Mouse (Mus musculus) lung, postnatal 10 days (tissue): ENCODE results near the gene Fndc10.

Experiments used
- DNase-seq: peaks from one replicate; pipeline ENCODE4 v3.0.0; 2021

Fndc10 gene

GRCm38 (mm10) chr4:155690571-155691375, 3.4 kb upstream of the Fndc10 start:
- no peak for DNase-seq

GRCm38 (mm10) chr4:155692421-155692820, 1.7 kb upstream of the Fndc10 start:
- DNase-seq: peak; percentile 18

GRCm38 (mm10) chr4:155694482-155695401, 600 bp downstream of the Fndc10 start:
- peak; percentile 71 for DNase-seq

- no peak for DNase-seq
Observed at GRCm38 (mm10) chr4:155695531-155696062, 1.5 kb downstream of the Fndc10 start.

- no peak for DNase-seq
Observed at GRCm38 (mm10) chr4:155696261-155697255, 2.4 kb downstream of the Fndc10 start.

GRCm38 (mm10) chr4:155700425-155700824, 6.3 kb downstream of the Fndc10 start:
- DNase-seq: no peak

- DNase-seq: no peak
Observed at GRCm38 (mm10) chr4:155703425-155703929, 9.3 kb downstream of the Fndc10 start.

- DNase-seq: peak; percentile 95
Observed at GRCm38 (mm10) chr4:155704721-155705591, 10.8 kb downstream of the Fndc10 start, which contains the start of gene Ssu72. Ssu72 (plus strand) TSS chr4:155704800.

GRCm38 (mm10) chr4:155705592-155705929, 11.4 kb downstream of the Fndc10 start:
- no peak for DNase-seq

GRCm38 (mm10) chr4:155708582-155708981, 14.4 kb downstream of the Fndc10 start:
- no peak for DNase-seq

- no peak for DNase-seq
Observed at GRCm38 (mm10) chr4:155708988-155709387, 14.8 kb downstream of the Fndc10 start.

GRCm38 (mm10) chr4:155710521-155711252, 16.5 kb downstream of the Fndc10 start:
- DNase-seq: peak; percentile 55

GRCm38 (mm10) chr4:155721668-155722083, 27.5 kb downstream of the Fndc10 start:
- peak; percentile 32 for DNase-seq

- DNase-seq: no peak
Observed at GRCm38 (mm10) chr4:155727993-155728392, 33.9 kb downstream of the Fndc10 start.

GRCm38 (mm10) chr4:155733267-155733666, 39.1 kb downstream of the Fndc10 start:
- no peak for DNase-seq

GRCm38 (mm10) chr4:155734350-155734941, 40.3 kb downstream of the Fndc10 start, which contains the start of gene Tmem240:
Tmem240 (plus strand) TSS chr4:155734800.
- peak; percentile 96 for DNase-seq

- DNase-seq: peak; percentile 58
Observed at GRCm38 (mm10) chr4:155734951-155735702, 41.0 kb downstream of the Fndc10 start.

- DNase-seq: no peak
Observed at GRCm38 (mm10) chr4:155735788-155736187, 41.6 kb downstream of the Fndc10 start.

- no peak for DNase-seq
Observed at GRCm38 (mm10) chr4:155736421-155736820, 42.3 kb downstream of the Fndc10 start.
